ENCODE assay signal across 8 mouse cellular contexts in genomic region chr6:119176103-119176502, GRCm38 (mm10). TPM values are rescaled to one million over a fixed set of nuclear protein-coding genes. Genes with fewer than 3 reads are reported as not detected.
DNase-seq lines count a peak whose midpoint lies in the region; ATAC-seq and TF ChIP-seq lines count a peak whose summit lies in the region.

No protein-coding gene starts in this region.

- peak overlapping the region; percentile 78 for H3K4me2 ChIP-seq in CH12.LX (ENCODE audit: insufficient read depth, low read depth, poor library complexity, severe bottlenecking)
- H3K4me2 ChIP-seq in liver, embryonic 16.5 days (ENCODE audit: low read depth, low read length), result peak overlapping the region; percentile 75

- in situ Hi-C loops in CH12.LX (cut with MboI; ENCODE audit: low pct_ligation_motif_present, low pct_unique_long_range_greater_than_20kb, low sequenced_read_pairs), result no loop called here

- peak overlapping the region; percentile 94 for H3K27ac ChIP-seq in heart, adult 2 months
- no peak overlapping the region for H3K27ac ChIP-seq in CH12.LX (ENCODE audit: insufficient read depth, low read depth)
- 0 out of 2 replicates have a peak overlapping the region, but pooled peaks have one; percentile 98 for H3K27ac ChIP-seq in hindbrain, embryonic 10.5 days
- no peak overlapping the region for H3K27ac ChIP-seq in liver, embryonic 16.5 days (ENCODE audit: low read length)

- intact Hi-C loops in heart, adult 2 months (cut with DNase I), result no loop called here
- intact Hi-C loops in heart, postnatal 14 days (cut with DNase I), result no loop called here

- no peaks in the 10 kb centered on the region for H3K9me3 ChIP-seq in CH12.LX (replicated peaks; ENCODE audit: low read length)
- no peaks in the 10 kb centered on the region for H3K9me3 ChIP-seq in hindbrain, embryonic 10.5 days
- no peaks in the 10 kb centered on the region for H3K9me3 ChIP-seq in liver, embryonic 16.5 days (replicated peaks; ENCODE audit: control insufficient read depth, low read length)

- H3K4me3 ChIP-seq in heart, adult 2 months, result peak overlapping the region; percentile 74
- H3K4me3 ChIP-seq in CH12.LX (replicated peaks in 1 of 3; ENCODE audit: low read depth in 2 of 3, low read length in 2 of 3, poor library complexity in 1 of 3), result peak overlapping the region in 2 of 3 experiments; percentile 79 to 82
- peak overlapping the region; percentile 82 for H3K4me3 ChIP-seq in hindbrain, embryonic 10.5 days
- H3K4me3 ChIP-seq in liver, embryonic 16.5 days (ENCODE audit: low read depth, low read length), result peak overlapping the region; percentile 70

- no peak for ATAC-seq in liver, embryonic 16.5 days (ENCODE audit: low read depth)

- peaks cover 10% of the 10 kb centered on the region for H3K4me1 ChIP-seq in heart, adult 2 months (ENCODE audit: control insufficient read depth, insufficient read depth, low read length)
- H3K4me1 ChIP-seq in CH12.LX (ENCODE audit: control insufficient read depth in 1 of 2, insufficient read depth in 2 of 2), result peaks cover 6 to 32% of the 10 kb centered on the region in 2 experiments
- peaks cover 24% of the 10 kb centered on the region for H3K4me1 ChIP-seq in hindbrain, embryonic 10.5 days (replicated peaks)
- H3K4me1 ChIP-seq in liver, embryonic 16.5 days (ENCODE audit: control insufficient read depth, low read depth, low read length), result peaks cover 10% of the 10 kb centered on the region

- no peak for TF ChIP-seq EP300 in heart, adult 2 months (IDR thresholded peaks at IDR 0.05; ENCODE audit: insufficient read depth, low read depth, low read length)
- no peak for TF ChIP-seq EP300 in CH12.LX (IDR thresholded peaks at IDR 0.05; ENCODE audit: low read length)

- TF ChIP-seq CTCF in heart, adult 2 months (IDR thresholded peaks at IDR 0.05), result no peak
- no peak for TF ChIP-seq CTCF in CH12.LX (conservative IDR thresholded peaks at IDR 0.05 in 1 of 2, IDR thresholded peaks at IDR 0.05 in 1 of 2; ENCODE audit: low read depth in 2 of 2, low read length in 2 of 2)

- no peak for DNase-seq in heart, adult 2 months
- no peak for DNase-seq in heart, postnatal 14 days
- no peak for DNase-seq in CH12.LX (ENCODE audit: extremely low read depth)
- no peak for DNase-seq in hindbrain, embryonic 10.5 days (ENCODE audit: low spot score)
- DNase-seq in retina, embryonic 14.5 days (ENCODE audit: low spot score), result no peak
- no peak for DNase-seq in cerebellum, adult 11 months
- DNase-seq in ovary, postnatal 14 days (ENCODE audit: low spot score), result no peak

- peaks cover 23% of the 10 kb centered on the region for H3K36me3 ChIP-seq in heart, adult 2 months (ENCODE audit: control insufficient read depth, insufficient read depth, low read length)
- H3K36me3 ChIP-seq in CH12.LX (replicated peaks in 1 of 2; ENCODE audit: control insufficient read depth in 1 of 2, insufficient read depth in 1 of 2, low read length in 1 of 2), result peaks cover 0 to 2% of the 10 kb centered on the region in 2 experiments
- no peaks in the 10 kb centered on the region for H3K36me3 ChIP-seq in hindbrain, embryonic 10.5 days
- H3K36me3 ChIP-seq in liver, embryonic 16.5 days (ENCODE audit: control insufficient read depth, insufficient read depth), result no peaks in the 10 kb centered on the region

- TF ChIP-seq RAD21 in CH12.LX (IDR thresholded peaks at IDR 0.05; ENCODE audit: low read depth, low read length), result no peak

- TF ChIP-seq POLR2A in heart, adult 2 months (IDR thresholded peaks at IDR 0.05; ENCODE audit: insufficient read depth, low read depth, low read length), result no peak
- no peak for TF ChIP-seq POLR2A in CH12.LX (IDR thresholded peaks at IDR 0.05; ENCODE audit: low read depth, low read length)

- peaks cover 2% of the 10 kb centered on the region; the same call in 1 of the 2 replicates for H3K79me2 ChIP-seq in heart, adult 2 months (replicated peaks; ENCODE audit: control insufficient read depth, insufficient read depth, low read length)
- no peaks in the 10 kb centered on the region for H3K79me2 ChIP-seq in CH12.LX (replicated peaks; ENCODE audit: control insufficient read depth, extremely low read depth, insufficient read depth, poor library complexity, severe bottlenecking)

- dilution Hi-C loops in CH12.LX (cut with MboI; ENCODE audit: extremely low pct_ligation_motif_present, extremely low pct_unique_long_range_greater_than_20kb, low sequenced_read_pairs), result no loop called here

- 37% methylated on average over 7 of the region's 7 CpGs for WGBS in heart, adult 2 months
- 83% methylated on average over 7 of the region's 7 CpGs for WGBS in hindbrain, embryonic 10.5 days
- 65% methylated on average over 7 of the region's 7 CpGs for WGBS in liver, embryonic 16.5 days (ENCODE audit: insufficient replicate concordance)

- H3K27me3 ChIP-seq in heart, adult 2 months (ENCODE audit: control insufficient read depth, insufficient read depth, low read length), result no peaks in the 10 kb centered on the region
- peaks cover 18% of the 10 kb centered on the region for H3K27me3 ChIP-seq in CH12.LX (replicated peaks)
- no peaks in the 10 kb centered on the region for H3K27me3 ChIP-seq in hindbrain, embryonic 10.5 days (ENCODE audit: insufficient read depth, poor library complexity, severe bottlenecking)
- no peaks in the 10 kb centered on the region for H3K27me3 ChIP-seq in liver, embryonic 16.5 days (ENCODE audit: control insufficient read depth, insufficient read depth, low read depth, low read length)

- H3K9ac ChIP-seq in heart, adult 2 months (ENCODE audit: low read depth, low read length), result no peak overlapping the region; the same call in 1 of the 2 replicates
- peak overlapping the region; percentile 87 for H3K9ac ChIP-seq in CH12.LX (ENCODE audit: insufficient read depth, low read depth)
- H3K9ac ChIP-seq in liver, embryonic 16.5 days (ENCODE audit: low read depth, low read length), result peak overlapping the region; percentile 69

TF ChIP-seq in CH12.LX, 34 proteins besides CTCF, POLR2A, EP300 and RAD21:
- TF ChIP-seq POLR2AphosphoS2 (IDR thresholded peaks at IDR 0.05; ENCODE audit: low read depth, low read length) (no peak), MAX (IDR thresholded peaks at IDR 0.05; ENCODE audit: low read length) (no peak), NELFE (IDR thresholded peaks at IDR 0.05; ENCODE audit: low read depth, low read length) (no peak), RCOR1 (conservative IDR thresholded peaks at IDR 0.05; ENCODE audit: low read depth, low read length) (no peak), ZNF384 (IDR thresholded peaks at IDR 0.05; ENCODE audit: low read depth, low read length) (no peak), NRF1 (IDR thresholded peaks at IDR 0.05; ENCODE audit: low read depth, low read length) (no peak), TBP (conservative IDR thresholded peaks at IDR 0.05; ENCODE audit: low read depth, low read length) (no peak), PAX5 (IDR thresholded peaks at IDR 0.05; ENCODE audit: low read length) (no peak), MXI1 (IDR thresholded peaks at IDR 0.05; ENCODE audit: low read depth, low read length) (no peak)
TF ChIP-seq in CH12.LX: peak in this region for 0.

RNA-seq across cellular contexts. Expression of gene Dcp1b, which starts 1.1 kb away (rescaled TPM):
- total RNA-seq in heart, adult 2 months (2021), result 1 to 10 TPM; 2.6 to 2.7 TPM
- 4.8 and 4.9 TPM in 2 replicates for polyA plus RNA-seq in heart, adult 2 months (2012; rRNA removed)
- total RNA-seq in heart, postnatal 14 days (2021), result 1 to 10 TPM; 4.0 to 4.4 TPM
- total RNA-seq in CH12.LX (2012; rRNA removed) (1.8 and 2.2 TPM in 2 replicates), CH12.LX (2014; rRNA removed) (1.6 TPM in 2 replicates)
- polyA plus RNA-seq in CH12.LX (2012; ENCODE audit: insufficient read length, low read depth), result 2.5 and 2.7 TPM in 2 replicates
- 10.0 and 11.1 TPM in 2 replicates for polyA plus RNA-seq in hindbrain, embryonic 10.5 days (2016; fragmentation: Nextera tagmentation; extraction: Ambion mirVana)
- polyA plus RNA-seq in liver, embryonic 16.5 days (2015; fragmentation: Nextera tagmentation; extraction: Ambion mirVana), result 2.7 and 3.2 TPM in 2 replicates

RNA-seq across cellular contexts. Expression of gene Cacna1c, which starts 20.1 kb away (rescaled TPM):
- total RNA-seq in heart, adult 2 months (2021), result 100 to 1,000 TPM; 194 to 228 TPM
- polyA plus RNA-seq in heart, adult 2 months (2012; rRNA removed), result 56.8 and 76.3 TPM in 2 replicates
- total RNA-seq in heart, postnatal 14 days (2021), result 100 to 1,000 TPM; 195 to 220 TPM
- total RNA-seq in CH12.LX (2012; rRNA removed) (0.04 TPM in 1 of 2 replicates, not detected in the other), CH12.LX (2014; rRNA removed) (not detected in 2 replicates)
- polyA plus RNA-seq in CH12.LX (2012; ENCODE audit: insufficient read length, low read depth), result 0.11 TPM in 1 of 2 replicates, not detected in the other
- polyA plus RNA-seq in hindbrain, embryonic 10.5 days (2016; fragmentation: Nextera tagmentation; extraction: Ambion mirVana), result 2.7 and 2.8 TPM in 2 replicates
- polyA plus RNA-seq in liver, embryonic 16.5 days (2015; fragmentation: Nextera tagmentation; extraction: Ambion mirVana), result 0.20 and 0.30 TPM in 2 replicates

Comparison
In these comparisons a context has a peak if more than half of its experiments do, and no peak if none do; other contexts are left out.
1. H3K27ac ChIP-seq: peak in heart, adult 2 months (single experiment) and hindbrain, embryonic 10.5 days (single experiment); none in CH12.LX (single experiment) and liver, embryonic 16.5 days (single experiment).
2. RNA of gene Cacna1c, which starts 20.1 kb away (polyA plus RNA-seq): 56.8 to 76.3 TPM in heart, adult 2 months; 2.7 to 2.8 TPM in hindbrain, embryonic 10.5 days, 0.20 to 0.30 TPM in liver, embryonic 16.5 days and 0.11 TPM in CH12.LX; every median in the first group is over 10 times any median in the second.
3. Peak in every context shown above with its lines, with median percentiles within 50 percentile points of each other: H3K4me3 ChIP-seq.